Mouse (Mus musculus): ENCODE measurements around the gene Ankrd60. TPM values are rescaled to one million over a fixed set of nuclear protein-coding genes. Genes with fewer than 3 reads are reported as not detected.

Ankrd60 gene
- polyA plus RNA-seq (2016; fragmentation: Nextera tagmentation; extraction: Ambion mirVana), result not detected in 2 replicates

GRCm38 (mm10) chr2:173577669-173578557, at the start of gene Ankrd60:
TSS of gene Ankrd60 (minus strand) at chr2:173578365.
- H3K36me3 ChIP-seq (replicated peaks), result no peaks in the 10 kb centered on the region
- peak within 1 kb of the TSS; percentile 49 for H3K4me3 ChIP-seq (replicated peaks)
- ATAC-seq (ENCODE audit: low FRiP score), result peak; percentile 80
- H3K27me3 ChIP-seq, result peaks cover 38% of the 10 kb centered on the region
- peak within 1 kb of the TSS; percentile 94 for H3K4me2 ChIP-seq
- peak within 1 kb of the TSS; percentile 62 for H3K9ac ChIP-seq
- H3K27ac ChIP-seq, result no peak within 1 kb of the TSS
- H3K4me1 ChIP-seq, result peaks cover 8% of the 10 kb centered on the region
- H3K9me3 ChIP-seq, result no peaks in the 10 kb centered on the region
- 13% methylated on average over 43 of the region's 58 CpGs for WGBS

GRCm38 (mm10) chr2:173625786-173626185, 47.6 kb upstream of the Ankrd60 start:
- no peaks in the 10 kb centered on the region for H3K36me3 ChIP-seq (replicated peaks)
- H3K9me3 ChIP-seq, result no peaks in the 10 kb centered on the region
- no peak for ATAC-seq (ENCODE audit: low FRiP score)
- peaks cover 5% of the 10 kb centered on the region; the same call in 1 of the 2 replicates for H3K4me1 ChIP-seq
- no peak overlapping the region for H3K9ac ChIP-seq
- H3K4me2 ChIP-seq, result no peak overlapping the region
- no peaks in the 10 kb centered on the region for H3K27me3 ChIP-seq
- H3K4me3 ChIP-seq (replicated peaks), result no peak overlapping the region
- 95% methylated on average over 3 of the region's 3 CpGs for WGBS
- H3K27ac ChIP-seq, result no peak overlapping the region

- no peaks in the 10 kb centered on the region for H3K36me3 ChIP-seq (replicated peaks)
- H3K9ac ChIP-seq, result no peak overlapping the region
- H3K4me3 ChIP-seq (replicated peaks), result no peak overlapping the region
- H3K4me1 ChIP-seq, result peaks cover 5% of the 10 kb centered on the region; the same call in 1 of the 2 replicates
- no peak overlapping the region for H3K4me2 ChIP-seq
- no peak for ATAC-seq (ENCODE audit: low FRiP score)
- H3K9me3 ChIP-seq, result no peaks in the 10 kb centered on the region
- WGBS, result 88% methylated on average over 7 of the region's 7 CpGs
- no peak overlapping the region for H3K27ac ChIP-seq
- H3K27me3 ChIP-seq, result no peaks in the 10 kb centered on the region
Observed at GRCm38 (mm10) chr2:173624667-173625066, 46.5 kb upstream of the Ankrd60 start.

GRCm38 (mm10) chr2:173622173-173622601, 44.0 kb upstream of the Ankrd60 start:
- H3K36me3 ChIP-seq (replicated peaks), result no peaks in the 10 kb centered on the region
- no peak overlapping the region for H3K4me2 ChIP-seq
- H3K4me1 ChIP-seq, result peaks cover 5% of the 10 kb centered on the region; the same call in 1 of the 2 replicates
- no peak overlapping the region for H3K9ac ChIP-seq
- H3K27me3 ChIP-seq, result no peaks in the 10 kb centered on the region
- H3K9me3 ChIP-seq, result no peaks in the 10 kb centered on the region
- no peak overlapping the region; the same call in 1 of the 2 replicates for H3K27ac ChIP-seq
- no peak; the same call in 1 of the 2 replicates for ATAC-seq (ENCODE audit: low FRiP score)
- WGBS, result 80% methylated on average over 7 of the region's 7 CpGs
- no peak overlapping the region for H3K4me3 ChIP-seq (replicated peaks)

GRCm38 (mm10) chr2:173620645-173621044, 42.5 kb upstream of the Ankrd60 start:
- no peak overlapping the region for H3K4me2 ChIP-seq
- peaks cover 5% of the 10 kb centered on the region; the same call in 1 of the 2 replicates for H3K4me1 ChIP-seq
- H3K27me3 ChIP-seq, result no peaks in the 10 kb centered on the region
- no peaks in the 10 kb centered on the region for H3K9me3 ChIP-seq
- WGBS, result 95% methylated on average over 4 of the region's 4 CpGs
- no peaks in the 10 kb centered on the region for H3K36me3 ChIP-seq (replicated peaks)
- no peak overlapping the region for H3K4me3 ChIP-seq (replicated peaks)
- H3K9ac ChIP-seq, result no peak overlapping the region
- no peak for ATAC-seq (ENCODE audit: low FRiP score)
- H3K27ac ChIP-seq, result no peak overlapping the region

- no peak overlapping the region for H3K4me3 ChIP-seq (replicated peaks)
- ATAC-seq (ENCODE audit: low FRiP score), result no peak
- no peaks in the 10 kb centered on the region for H3K9me3 ChIP-seq
- H3K36me3 ChIP-seq (replicated peaks), result peaks cover 6% of the 10 kb centered on the region; the same call in 1 of the 2 replicates
- no peak overlapping the region for H3K4me2 ChIP-seq
- H3K27me3 ChIP-seq, result no peaks in the 10 kb centered on the region
- no peak overlapping the region for H3K27ac ChIP-seq
- no peak overlapping the region for H3K9ac ChIP-seq
- peaks cover 5% of the 10 kb centered on the region; the same call in 1 of the 2 replicates for H3K4me1 ChIP-seq
- WGBS, result 93% methylated on average over 5 of the region's 5 CpGs
Observed at GRCm38 (mm10) chr2:173619132-173619531, 41.0 kb upstream of the Ankrd60 start.

GRCm38 (mm10) chr2:173616156-173616555, 38.0 kb upstream of the Ankrd60 start:
- Histone ChIP-seq H3K36me3 (replicated peaks) (peaks cover 6% of the 10 kb centered on the region; the same call in 1 of the 2 replicates), H3K4me3 (replicated peaks) (no peak overlapping the region), H3K27ac (no peak overlapping the region), H3K9me3 (no peaks in the 10 kb centered on the region), H3K27me3 (no peaks in the 10 kb centered on the region), H3K4me1 (no peaks in the 10 kb centered on the region), H3K4me2 (no peak overlapping the region), H3K9ac (no peak overlapping the region)
- WGBS, result 67% methylated on average over 7 of the region's 7 CpGs
- no peak; the same call in 1 of the 2 replicates for ATAC-seq (ENCODE audit: low FRiP score)

- Histone ChIP-seq H3K4me3 (replicated peaks) (no peak overlapping the region), H3K4me2 (no peak overlapping the region), H3K27me3 (no peaks in the 10 kb centered on the region), H3K36me3 (replicated peaks) (peaks cover 6% of the 10 kb centered on the region; the same call in 1 of the 2 replicates), H3K9me3 (no peaks in the 10 kb centered on the region), H3K27ac (no peak overlapping the region), H3K4me1 (no peaks in the 10 kb centered on the region), H3K9ac (no peak overlapping the region)
- WGBS, result 81% methylated on average over 11 of the region's 11 CpGs
- peak; percentile 41; the same call in 1 of the 2 replicates for ATAC-seq (ENCODE audit: low FRiP score)
Observed at GRCm38 (mm10) chr2:173615378-173616081, 37.4 kb upstream of the Ankrd60 start.

GRCm38 (mm10) chr2:173608020-173608958, 30.1 kb upstream of the Ankrd60 start:
- Histone ChIP-seq H3K4me2 (no peak overlapping the region), H3K9ac (no peak overlapping the region), H3K27ac (no peak overlapping the region), H3K4me1 (peaks cover 12% of the 10 kb centered on the region; the same call in 1 of the 2 replicates), H3K4me3 (replicated peaks) (no peak overlapping the region), H3K27me3 (no peaks in the 10 kb centered on the region), H3K36me3 (replicated peaks) (no peaks in the 10 kb centered on the region), H3K9me3 (no peaks in the 10 kb centered on the region)
- peak; percentile 49; the same call in 1 of the 2 replicates for ATAC-seq (ENCODE audit: low FRiP score)
- 82% methylated on average over 10 of the region's 10 CpGs for WGBS

- Histone ChIP-seq H3K4me2 (no peak overlapping the region), H3K4me1 (peaks cover 12% of the 10 kb centered on the region; the same call in 1 of the 2 replicates), H3K27ac (peak overlapping the region; percentile 75), H3K9me3 (no peaks in the 10 kb centered on the region), H3K36me3 (replicated peaks) (peaks cover 1% of the 10 kb centered on the region; the same call in 1 of the 2 replicates), H3K27me3 (no peaks in the 10 kb centered on the region), H3K4me3 (replicated peaks) (no peak overlapping the region), H3K9ac (no peak overlapping the region)
- no peak; the same call in 1 of the 2 replicates for ATAC-seq (ENCODE audit: low FRiP score)
- 86% methylated on average over 9 of the region's 9 CpGs for WGBS
Observed at GRCm38 (mm10) chr2:173606415-173606804, 28.2 kb upstream of the Ankrd60 start.

GRCm38 (mm10) chr2:173605713-173606414, 27.7 kb upstream of the Ankrd60 start:
- 56% methylated on average over 12 of the region's 12 CpGs for WGBS
- Histone ChIP-seq H3K9ac (no peak overlapping the region), H3K36me3 (replicated peaks) (peaks cover 6% of the 10 kb centered on the region; the same call in 1 of the 2 replicates), H3K4me1 (peaks cover 12% of the 10 kb centered on the region; the same call in 1 of the 2 replicates), H3K4me2 (no peak overlapping the region), H3K4me3 (replicated peaks) (no peak overlapping the region), H3K9me3 (no peaks in the 10 kb centered on the region), H3K27ac (peak overlapping the region; percentile 75), H3K27me3 (no peaks in the 10 kb centered on the region)
- peak; percentile 64 for ATAC-seq (ENCODE audit: low FRiP score)
